Mouse (Mus musculus) C2C12 (cell line): ENCODE results near the gene Slc39a5.

ENCODE experiments used
- CEBPB ChIP-seq: IDR thresholded peaks from one replicate; pipeline ENCODE4 v1.6.1; 2011; ENCODE audit warnings: low read depth, mild to moderate bottlenecking, control low read depth, moderate library complexity
- CTCF ChIP-seq: IDR thresholded peaks from one replicate; pipeline ENCODE4 v1.5.1; 2011; ENCODE audit not compliant: control insufficient read depth, insufficient read depth, insufficient read length
- MYOG ChIP-seq: IDR thresholded peaks from one replicate; pipeline ENCODE4 v1.6.1; 2011; ENCODE audit not compliant: control insufficient read depth, insufficient read length; ENCODE audit errors: extremely low read depth

DNA sequence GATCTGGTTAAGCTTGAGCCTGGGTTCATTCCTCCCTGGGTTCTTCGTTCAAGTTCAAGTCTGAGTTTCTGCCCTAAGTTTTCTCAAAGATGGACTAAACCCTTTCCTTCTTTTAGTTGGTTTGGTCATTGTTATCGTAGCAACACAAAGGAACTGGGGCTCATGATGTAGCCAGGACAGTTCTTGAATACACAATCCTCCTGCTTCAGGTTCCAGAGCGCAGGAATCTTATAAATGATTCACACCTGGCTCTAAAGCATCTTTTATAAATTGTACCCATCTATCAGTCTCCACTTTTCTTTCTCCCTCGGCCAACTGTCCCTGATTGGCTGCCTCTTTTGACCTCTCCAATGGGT, 25.0 kb downstream of the Slc39a5 start:
- TF ChIP-seq CEBPB (no peak), CTCF (no peak), MYOG (no peak)
